7 mouse cellular contexts compared by ENCODE assay signal in the genomic region with DNA sequence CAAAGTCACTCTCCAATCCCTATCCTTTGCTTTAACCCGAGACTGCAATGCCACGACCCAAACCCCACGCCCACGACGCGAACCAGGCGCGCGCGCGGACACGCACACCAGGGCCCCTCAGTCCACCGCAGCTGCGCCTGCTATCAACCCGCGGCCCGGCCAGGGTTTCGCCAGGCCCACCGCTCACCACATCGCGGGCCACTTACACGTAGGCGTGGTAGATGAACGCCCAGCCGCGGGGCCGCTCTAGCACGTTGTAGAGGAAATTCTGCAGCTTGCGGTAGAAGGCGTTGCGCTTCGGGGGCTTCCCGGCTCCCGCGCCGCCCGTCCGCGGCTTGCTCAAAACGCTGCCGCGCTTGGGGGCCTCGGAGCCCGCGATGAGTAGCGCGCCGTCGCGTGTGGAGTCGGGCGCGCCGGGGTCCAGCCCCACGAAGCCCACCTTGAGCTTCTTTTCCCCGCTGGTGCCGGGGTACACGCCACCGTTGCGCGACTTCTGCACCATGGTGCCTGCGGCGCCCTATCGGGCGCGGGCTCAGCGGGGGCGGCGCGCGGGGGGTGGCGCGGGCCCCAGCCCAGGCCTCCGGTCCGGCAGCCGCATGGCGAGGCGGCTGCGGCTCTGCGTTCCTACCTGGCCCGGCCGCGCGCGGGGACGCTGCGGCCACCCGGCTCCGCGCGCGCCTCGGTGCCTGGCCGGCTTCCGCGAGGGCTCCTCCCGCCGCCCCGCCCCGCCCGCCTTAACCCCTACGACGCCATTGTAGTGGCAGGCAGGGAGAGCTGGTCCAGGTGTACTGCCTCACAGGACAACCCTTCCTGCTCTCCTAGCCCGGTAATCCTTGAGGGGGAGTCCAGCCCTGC. TPM values are rescaled to one million over a fixed set of nuclear protein-coding genes. Genes with fewer than 3 reads are reported as not detected.
DNase-seq lines count a peak whose midpoint lies in the region; ATAC-seq and TF ChIP-seq lines count a peak whose summit lies in the region.

Gene Kcnq2 (minus strand): TSS at position 710 of the 855 bp plus-strand sequence.

- H3K9ac ChIP-seq in lung, embryonic 14.5 days: no peak within 1 kb of the TSS
- H3K9ac ChIP-seq in hindbrain, postnatal 0 days (replicated peaks; ENCODE audit: low read length): peak within 1 kb of the TSS; percentile 91
- peak within 1 kb of the TSS; percentile 70 for H3K9ac ChIP-seq in midbrain, embryonic 11.5 days (ENCODE audit: low read length)

- H3K4me1 ChIP-seq in lung, embryonic 14.5 days (ENCODE audit: insufficient read depth): no peaks in the 10 kb centered on the region
- H3K4me1 ChIP-seq in cortical plate, adult 2 months (ENCODE audit: control insufficient read depth, insufficient read depth, low read length): peaks cover 11% of the 10 kb centered on the region
- H3K4me1 ChIP-seq in hindbrain, postnatal 0 days (ENCODE audit: insufficient read depth, low read length): no peaks in the 10 kb centered on the region; the same call in 1 of the 2 replicates
- peaks cover 6% of the 10 kb centered on the region for H3K4me1 ChIP-seq in midbrain, embryonic 11.5 days (ENCODE audit: control insufficient read depth, insufficient read depth, low read length)

- H3K4me2 ChIP-seq in lung, embryonic 14.5 days: peak within 1 kb of the TSS; percentile 73
- peak within 1 kb of the TSS; percentile 66 for H3K4me2 ChIP-seq in hindbrain, postnatal 0 days (ENCODE audit: low read depth, low read length)
- peak within 1 kb of the TSS; percentile 89 for H3K4me2 ChIP-seq in midbrain, embryonic 11.5 days

- TF ChIP-seq CTCF in lung, embryonic 14.5 days (IDR thresholded peaks at IDR 0.05; ENCODE audit: low read depth): no peak
- no peak for TF ChIP-seq CTCF in cortical plate, adult 2 months (IDR thresholded peaks at IDR 0.05; ENCODE audit: extremely low read depth, insufficient read depth, low read length)
- TF ChIP-seq CTCF in hindbrain, postnatal 0 days (IDR thresholded peaks at IDR 0.05; ENCODE audit: low read depth): no peak

- H3K27me3 ChIP-seq in lung, embryonic 14.5 days (ENCODE audit: insufficient read depth, low read length): peaks cover 55% of the 10 kb centered on the region
- no peaks in the 10 kb centered on the region for H3K27me3 ChIP-seq in hindbrain, postnatal 0 days (ENCODE audit: insufficient read depth, low read length)
- H3K27me3 ChIP-seq in midbrain, embryonic 11.5 days (ENCODE audit: control insufficient read depth, insufficient read depth, low read length): peaks cover 36% of the 10 kb centered on the region

- H3K9me3 ChIP-seq in lung, embryonic 14.5 days (ENCODE audit: low read depth, low read length): no peaks in the 10 kb centered on the region
- no peaks in the 10 kb centered on the region for H3K9me3 ChIP-seq in hindbrain, postnatal 0 days (ENCODE audit: low read length)
- H3K9me3 ChIP-seq in midbrain, embryonic 11.5 days (ENCODE audit: control insufficient read depth, low read length): no peaks in the 10 kb centered on the region

- no peak for ATAC-seq in lung, embryonic 14.5 days (ENCODE audit: insufficient read depth)
- ATAC-seq in hindbrain, postnatal 0 days: peak; percentile 57
- ATAC-seq in midbrain, embryonic 11.5 days (ENCODE audit: low FRiP score): peak; percentile 74
- no peak for ATAC-seq in granulocyte monocyte progenitor cell, adult 5-6 weeks (replicated peaks; ENCODE audit: poor library complexity, severe bottlenecking)
- no peak for ATAC-seq in CD4-positive, CD25-positive, alpha-beta regulatory T cell, adult 4 months

- H3K4me3 ChIP-seq in lung, embryonic 14.5 days (ENCODE audit: low read depth, low read length): peak within 1 kb of the TSS; percentile 43
- H3K4me3 ChIP-seq in cortical plate, adult 2 months (ENCODE audit: insufficient read depth, low read length): peak within 1 kb of the TSS; percentile 98
- peak within 1 kb of the TSS; percentile 75 for H3K4me3 ChIP-seq in hindbrain, postnatal 0 days (ENCODE audit: low read length)
- H3K4me3 ChIP-seq in midbrain, embryonic 11.5 days (ENCODE audit: low read depth, low read length): peak within 1 kb of the TSS; percentile 62

- no peaks in the 10 kb centered on the region for H3K36me3 ChIP-seq in lung, embryonic 14.5 days (ENCODE audit: insufficient read depth)
- no peaks in the 10 kb centered on the region for H3K36me3 ChIP-seq in hindbrain, postnatal 0 days (ENCODE audit: insufficient read depth, low read length)
- H3K36me3 ChIP-seq in midbrain, embryonic 11.5 days (ENCODE audit: control insufficient read depth, insufficient read depth, low read length): no peaks in the 10 kb centered on the region

- H3K27ac ChIP-seq in lung, embryonic 14.5 days (ENCODE audit: low read depth): no peak within 1 kb of the TSS
- peak within 1 kb of the TSS; percentile 95 for H3K27ac ChIP-seq in cortical plate, adult 2 months (ENCODE audit: insufficient read depth, low read length)
- peak within 1 kb of the TSS; percentile 95 for H3K27ac ChIP-seq in hindbrain, postnatal 0 days
- peak within 1 kb of the TSS; percentile 71 for H3K27ac ChIP-seq in midbrain, embryonic 11.5 days (ENCODE audit: low read depth, low read length)

- under 1% methylated on average over 98 of the region's 104 CpGs for WGBS in lung, embryonic 14.5 days
- WGBS in hindbrain, postnatal 0 days: under 1% methylated on average over 99 of the region's 104 CpGs
- WGBS in midbrain, embryonic 11.5 days: under 1% methylated on average over 100 of the region's 104 CpGs

- 0 out of 2 replicates have a peak, but pooled peaks have one; percentile 29 for TF ChIP-seq POLR2A in cortical plate, adult 2 months (IDR thresholded peaks at IDR 0.05; ENCODE audit: extremely low read depth, insufficient read depth, low read length)

- peak; percentile 9 for DNase-seq in lung, embryonic 14.5 days
- no peak for DNase-seq in lung, postnatal 25 days (ENCODE audit: low spot score)
- DNase-seq in hindbrain, postnatal 0 days (ENCODE audit: low spot score): peak; percentile 69
- peak; percentile 94 for DNase-seq in midbrain, embryonic 11.5 days (ENCODE audit: low spot score, missing footprints)

RNA-seq across cellular contexts. Expression of gene Kcnq2, which starts in this region (rescaled TPM):
- 0.05 TPM in 2 replicates for polyA plus RNA-seq in lung, embryonic 14.5 days (2014; fragmentation: Nextera tagmentation; extraction: Ambion mirVana)
- 171 and 180 TPM in 2 replicates for polyA plus RNA-seq in cortical plate, adult 2 months (2012; rRNA removed)
- total RNA-seq in hindbrain, postnatal 0 days (2014; rRNA removed): 128 and 142 TPM in 2 replicates
- polyA plus RNA-seq in hindbrain, postnatal 0 days (2015; fragmentation: Nextera tagmentation; extraction: Ambion mirVana): 32.3 and 34.6 TPM in 2 replicates
- 8.7 and 8.8 TPM in 2 replicates for polyA plus RNA-seq in midbrain, embryonic 11.5 days (2014; fragmentation: Nextera tagmentation; extraction: Ambion mirVana)
- not detected in 2 replicates for total RNA-seq in granulocyte monocyte progenitor cell, adult 5-6 weeks (2014; fragmentation: Nextera tagmentation)
- total RNA-seq in granulocyte monocyte progenitor cell, adult 5-6 weeks (2017): not detected in 2 replicates
- polyA plus RNA-seq in CD4-positive, CD25-positive, alpha-beta regulatory T cell, adult 4 months (2017; shearing (Covaris generic)): not detected

Comparison
In these comparisons a context has a peak if more than half of its experiments do, and no peak if none do; other contexts are left out.
1. RNA of gene Kcnq2 (total RNA-seq): 128 to 142 TPM in hindbrain, postnatal 0 days; not detected in granulocyte monocyte progenitor cell, adult 5-6 weeks; every median in the first group is over 100 times any median in the second.
2. Peak in DNase-seq, H3K4me3 ChIP-seq and H3K4me2 ChIP-seq in lung, embryonic 14.5 days; RNA of the gene not detected or under 1 TPM.
3. ATAC-seq: peak in hindbrain, postnatal 0 days (single experiment) and midbrain, embryonic 11.5 days (single experiment); none in lung, embryonic 14.5 days (single experiment), granulocyte monocyte progenitor cell, adult 5-6 weeks (single experiment) and CD4-positive, CD25-positive, alpha-beta regulatory T cell, adult 4 months (single experiment).
4. H3K4me3 ChIP-seq: peak in every context shown above with its lines; median percentile 98 in cortical plate, adult 2 months; 75 in hindbrain, postnatal 0 days; 62 in midbrain, embryonic 11.5 days; 43 in lung, embryonic 14.5 days.
5. Peak in every context shown above with its lines, with median percentiles within 50 percentile points of each other: H3K4me2 ChIP-seq.